Mouse (Mus musculus) fibroblast of lung, adult 2 months (primary cell): ENCODE measurements around the gene Ugt1a9.
"Not testable (repeated sequence)": the region's sequence is repeated elsewhere in the genome, so short reads cannot be mapped to it uniquely, and the experiment has no call there.

Source experiments
- DNase-seq: peaks from one replicate; pipeline ENCODE4 v3.0.0-alpha.2; 2011; ENCODE audit warnings: low read depth

The Ugt1a9 gene

GRCm38 (mm10) chr1:88220336-88220735 is 149.7 kb downstream of the Ugt1a9 start:
- DNase-seq: no peak

DNA sequence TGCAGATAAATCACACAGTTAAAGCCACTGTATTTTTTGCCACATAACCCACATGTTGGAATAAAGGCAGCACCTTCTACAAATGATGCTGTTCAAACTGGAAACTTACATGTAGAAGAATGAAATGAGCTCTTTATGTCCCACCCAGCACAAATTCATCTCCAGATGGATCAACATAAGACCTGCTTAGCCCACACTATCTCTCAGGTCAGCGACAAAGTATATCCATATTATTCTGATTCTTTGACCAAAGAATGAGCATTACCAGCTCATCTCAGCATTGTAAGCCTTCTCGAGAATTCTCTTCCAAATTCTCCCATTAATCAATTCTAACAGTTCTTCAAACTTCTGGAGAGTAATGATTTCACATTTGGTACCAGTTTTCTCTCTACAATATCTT is 151.6 kb downstream of the Ugt1a9 start:
- no peak for DNase-seq

GRCm38 (mm10) chr1:88223011-88223515 is 152.5 kb downstream of the Ugt1a9 start:
- not testable (repeated sequence) for DNase-seq

DNA sequence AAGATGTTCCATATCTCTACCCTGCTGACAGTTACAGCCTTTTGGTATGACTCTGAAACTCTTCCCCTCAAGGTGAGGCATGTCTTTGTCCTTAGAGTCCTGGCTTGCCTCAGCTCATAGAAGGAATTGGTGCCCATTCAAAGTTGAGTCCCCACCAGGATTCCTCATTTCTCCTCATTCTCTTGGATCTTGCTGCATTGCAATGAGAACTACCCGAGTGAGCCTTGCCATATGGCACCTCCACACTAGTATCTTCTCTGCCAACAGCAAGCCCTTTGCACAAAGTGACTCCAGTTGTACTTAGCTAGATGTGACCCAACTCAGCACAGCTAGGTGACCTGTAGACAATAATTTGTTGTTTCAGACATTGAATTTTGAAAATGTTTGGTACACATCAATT is 153.0 kb downstream of the Ugt1a9 start:
- no peak for DNase-seq

- DNase-seq: no peak
Observed at GRCm38 (mm10) chr1:88224029-88224776, 153.6 kb downstream of the Ugt1a9 start.

DNA sequence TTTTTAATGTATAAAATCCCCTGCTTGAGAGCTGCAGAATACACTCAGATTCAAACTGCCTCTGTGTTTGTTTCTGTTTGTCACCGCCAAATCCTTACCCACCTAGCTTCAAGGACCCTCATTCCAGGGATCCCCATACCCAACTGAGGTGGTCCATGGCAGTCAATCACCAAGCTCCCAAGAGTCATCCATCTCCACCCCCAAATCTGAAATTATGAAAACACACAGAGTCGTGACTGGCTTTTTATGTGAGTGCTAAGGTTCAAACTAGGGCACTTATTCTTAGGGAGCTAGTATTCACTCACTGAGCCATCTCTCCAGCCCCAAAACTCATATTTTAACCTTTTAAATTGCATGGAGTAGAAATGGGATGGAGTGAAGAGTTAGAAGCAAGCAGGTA is 154.7 kb downstream of the Ugt1a9 start:
- DNase-seq: not testable (repeated sequence)

DNA sequence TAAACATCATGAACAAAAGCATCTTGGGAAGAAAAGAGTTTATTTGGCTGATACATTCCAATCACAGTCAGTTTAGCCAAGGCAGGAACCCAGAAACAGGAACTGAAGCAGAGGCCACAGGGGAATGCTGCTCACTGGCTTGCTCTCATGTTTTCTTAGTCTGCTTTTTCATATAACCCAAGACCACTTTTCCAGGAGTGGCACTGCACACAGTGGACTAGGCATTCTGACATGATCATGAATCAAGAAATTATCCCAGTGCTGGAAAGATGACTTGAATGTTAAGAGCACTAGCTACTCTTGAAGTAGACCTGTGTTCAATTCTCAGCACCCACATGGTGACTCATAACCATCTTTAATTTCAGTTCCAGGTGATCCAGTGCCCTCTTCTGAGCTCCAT is 155.1 kb downstream of the Ugt1a9 start:
- no peak for DNase-seq

DNA sequence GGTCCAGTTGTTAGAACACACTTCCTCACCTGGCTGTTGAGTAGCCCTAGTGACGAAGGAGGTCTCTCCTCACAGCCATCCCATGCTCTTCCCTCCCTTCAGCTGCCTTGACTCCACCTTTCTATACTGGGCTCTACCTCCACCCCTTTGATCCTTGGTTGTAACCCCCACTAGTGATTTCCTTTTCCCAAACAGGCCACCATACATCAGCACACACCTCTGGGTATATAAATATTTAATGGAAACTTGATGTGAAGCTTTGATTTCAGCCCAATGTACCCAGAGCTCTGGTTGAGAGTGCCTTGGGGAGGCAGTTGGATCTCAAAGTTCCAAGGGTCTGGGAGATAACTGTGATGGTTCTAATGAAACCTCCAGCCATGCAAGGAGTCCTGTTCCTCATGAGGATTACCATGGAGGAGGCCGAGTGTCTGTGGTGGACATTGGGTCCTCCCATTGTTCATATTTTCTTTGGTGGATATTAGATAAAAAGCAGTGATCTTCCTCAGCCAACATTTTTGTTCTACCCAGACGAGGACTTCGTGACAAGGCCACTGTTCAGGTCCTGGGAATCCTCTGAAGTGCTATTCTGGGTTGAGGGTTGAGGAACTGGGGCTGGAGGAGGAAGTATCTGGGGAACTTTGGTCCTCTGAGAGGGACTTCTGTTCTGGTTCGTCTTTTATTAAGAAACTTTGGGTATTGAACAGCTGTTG is 156.2 kb downstream of the Ugt1a9 start, which contains the start of gene Mroh2a:
TSS of gene Mroh2a (plus strand) at position 317 of the 710 bp plus-strand sequence.
- DNase-seq: no peak

DNA sequence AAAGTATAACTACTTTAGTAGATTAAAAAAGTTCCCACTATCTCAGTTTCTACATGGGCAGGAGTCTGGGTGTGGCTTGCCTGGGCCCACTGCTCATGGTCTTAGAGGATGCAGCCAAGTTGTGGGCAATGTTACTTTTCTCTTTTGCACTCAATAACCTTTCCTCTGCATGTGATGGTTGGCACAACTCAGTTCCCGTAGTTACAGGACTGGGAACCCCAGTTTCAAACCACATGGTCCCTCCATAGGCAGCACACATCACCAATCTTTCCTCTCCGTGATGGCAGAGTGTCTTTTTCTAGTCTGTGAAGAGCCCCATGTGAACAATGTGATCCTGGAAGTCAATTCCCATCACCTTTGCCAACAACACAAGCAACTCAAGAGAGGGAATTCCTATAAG is 156.9 kb downstream of the Ugt1a9 start:
- no peak for DNase-seq

DNA sequence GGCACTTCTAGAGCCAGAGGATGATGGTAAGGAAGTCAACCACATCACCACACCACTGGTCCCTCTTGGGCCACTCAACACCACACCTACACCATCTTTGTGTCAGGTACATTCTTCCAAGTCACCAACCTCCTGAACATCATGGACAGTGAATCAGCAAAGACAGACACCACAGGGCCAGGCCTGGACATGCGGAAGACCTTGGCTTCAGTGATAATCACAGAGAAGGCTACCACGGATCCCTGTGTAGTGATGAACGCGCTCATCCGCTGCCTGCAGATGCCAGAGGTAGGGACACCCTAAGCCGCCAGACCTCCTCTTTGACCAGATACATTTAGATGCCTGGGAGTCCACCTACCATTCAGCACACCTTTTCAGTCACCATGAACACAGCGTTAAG is 157.5 kb downstream of the Ugt1a9 start:
- DNase-seq: no peak

GRCm38 (mm10) chr1:88229566-88229965 is 159.0 kb downstream of the Ugt1a9 start:
- no peak for DNase-seq

GRCm38 (mm10) chr1:88229986-88230385 is 159.4 kb downstream of the Ugt1a9 start:
- no peak for DNase-seq

DNA sequence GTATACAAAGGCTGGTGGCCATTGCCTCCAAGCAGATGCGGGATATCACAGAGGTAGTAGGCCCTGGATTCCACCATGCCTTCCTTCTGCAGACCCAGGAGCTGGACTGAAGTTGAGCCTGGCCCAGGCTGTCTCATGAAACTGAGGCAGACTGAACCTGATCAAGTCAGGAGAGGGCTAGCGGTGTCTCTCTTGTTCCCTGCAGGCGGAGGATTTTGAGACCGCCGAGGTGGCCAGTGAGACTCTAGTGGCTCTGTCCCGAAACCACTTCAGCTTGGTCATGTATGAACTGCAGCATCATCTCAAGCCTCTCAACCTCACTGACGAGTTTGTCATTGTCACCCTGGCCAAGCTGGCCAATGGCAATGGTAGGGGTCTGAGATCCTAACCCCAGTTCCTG is 159.8 kb downstream of the Ugt1a9 start:
- no peak for DNase-seq

DNA sequence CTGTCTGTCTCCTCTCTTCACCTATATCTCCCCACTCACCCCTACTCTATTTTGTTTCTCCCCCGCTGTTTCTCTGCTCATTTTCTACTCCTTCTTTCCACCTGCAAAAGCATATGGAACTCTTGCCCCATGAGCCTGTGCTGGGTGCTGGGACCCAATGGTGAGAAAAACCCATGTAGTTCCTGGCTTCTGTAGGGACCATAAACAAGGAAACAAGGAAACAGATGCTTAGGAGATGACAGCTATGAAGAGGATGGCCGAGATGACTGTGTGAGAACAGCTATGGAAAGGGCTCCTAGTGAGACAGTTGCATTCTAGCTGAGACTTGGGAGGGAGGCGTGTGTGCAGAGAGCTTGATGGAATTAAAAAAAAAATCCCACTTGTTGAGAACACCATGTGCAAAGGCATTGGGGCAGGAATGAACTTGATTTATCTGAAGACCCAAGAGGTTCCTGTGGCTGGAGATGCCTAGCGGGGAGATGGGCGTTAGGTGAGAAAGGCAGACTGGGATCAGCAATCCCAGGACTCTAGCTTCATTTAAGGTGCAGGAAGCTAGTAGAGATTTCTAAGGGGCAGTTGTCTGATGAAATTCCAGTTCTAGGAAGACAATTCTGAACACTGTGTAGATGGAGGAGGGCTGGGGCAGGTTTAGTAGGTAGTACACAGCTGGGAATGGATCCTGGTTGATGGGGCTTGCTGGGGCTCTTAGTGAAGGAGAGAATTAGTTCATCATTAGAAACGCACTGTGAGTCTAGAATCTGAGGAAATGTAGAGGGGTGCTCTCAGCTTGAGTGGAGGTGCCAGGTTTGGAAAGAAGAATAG is 160.6 kb downstream of the Ugt1a9 start:
- DNase-seq: no peak

- no peak for DNase-seq
Observed at GRCm38 (mm10) chr1:88231803-88232499, 161.4 kb downstream of the Ugt1a9 start.

- no peak for DNase-seq
Observed at GRCm38 (mm10) chr1:88232664-88233380, 162.2 kb downstream of the Ugt1a9 start.

- no peak for DNase-seq
Observed at GRCm38 (mm10) chr1:88233421-88234247, 163.0 kb downstream of the Ugt1a9 start.

- no peak for DNase-seq
Observed at GRCm38 (mm10) chr1:88234248-88234610, 163.6 kb downstream of the Ugt1a9 start.

GRCm38 (mm10) chr1:88234646-88235045 is 164.0 kb downstream of the Ugt1a9 start:
- DNase-seq: no peak
